Mouse (Mus musculus) CH12.LX (cell line): ENCODE results near the gene Dgkd. TPM values are rescaled to one million over a fixed set of nuclear protein-coding genes. Genes with fewer than 3 reads are reported as not detected.
A peak's percentile ranks its signal among the peaks of the same experiment; 100 is the strongest.

Source experiments
- DNase-seq: peaks from one replicate; pipeline ENCODE4 v3.0.0-alpha.2; 2013; ENCODE audit errors: extremely low read depth
- H3K27ac ChIP-seq: 2 replicates; pipeline ENCODE4 v1.5.1; 2012; ENCODE audit warnings: low read depth, mild to moderate bottlenecking, control low read depth, moderate library complexity; ENCODE audit not compliant: insufficient read depth
- H3K27me3 ChIP-seq: replicated peaks from 2 replicates; pipeline ENCODE3; 2012; ENCODE audit warnings: inconsistent platforms
- H3K36me3 ChIP-seq, 2 experiments: replicated peaks in 1 of 2; 2 replicates each; pipeline versions ENCODE3 to v1.6.1; 2012; ENCODE audit warnings: inconsistent platforms in 1 of 2, low read length in 1 of 2, mild to moderate bottlenecking in 1 of 2, mixed read lengths in 1 of 2, moderate library complexity in 1 of 2; ENCODE audit not compliant: control insufficient read depth in 1 of 2, insufficient read depth in 1 of 2
- H3K4me1 ChIP-seq, 2 experiments: 2 replicates each; pipeline ENCODE4 v1.6.1; 2012; ENCODE audit warnings: inconsistent platforms in 1 of 2, moderate library complexity in 1 of 2; ENCODE audit not compliant: insufficient read depth in 2 of 2, control insufficient read depth in 1 of 2
- H3K4me2 ChIP-seq: 2 replicates; pipeline ENCODE4 v1.6.1; 2012; ENCODE audit warnings: low read depth, mild to moderate bottlenecking, control low read depth; ENCODE audit not compliant: poor library complexity, insufficient read depth, severe bottlenecking
- H3K4me3 ChIP-seq, 3 experiments: fragments of 150-350 bp in 1 of 3; sonication (generic) in 1 of 3; replicated peaks in 1 of 3; 2 replicates each; pipeline versions ENCODE3 to v1.5.1; 2011 to 2012; ENCODE audit warnings: low read depth in 2 of 3, low read length in 2 of 3, mild to moderate bottlenecking in 2 of 3, moderate library complexity in 2 of 3, control low read depth in 1 of 3, improper control_type of control experiment in 1 of 3, inconsistent platforms in 1 of 3, mixed read lengths in 1 of 3; ENCODE audit not compliant: poor library complexity in 1 of 3
- H3K79me2 ChIP-seq: replicated peaks from 2 replicates; pipeline ENCODE4 v1.6.1; 2012; ENCODE audit warnings: mild to moderate bottlenecking, moderate library complexity; ENCODE audit not compliant: control insufficient read depth, poor library complexity, insufficient read depth, severe bottlenecking; ENCODE audit errors: extremely low read depth
- H3K9ac ChIP-seq: 2 replicates; pipeline ENCODE4 v1.6.1; 2012; ENCODE audit warnings: low read depth, mild to moderate bottlenecking, control low read depth, moderate library complexity; ENCODE audit not compliant: insufficient read depth
- H3K9me3 ChIP-seq: replicated peaks from 2 replicates; pipeline ENCODE3; 2012; ENCODE audit warnings: low read length, inconsistent platforms, mixed read lengths
- BHLHE40 ChIP-seq: IDR thresholded peaks from 2 replicates; pipeline ENCODE4 v1.6.1; 2011; ENCODE audit warnings: mild to moderate bottlenecking, low read depth, low read length, improper control_type of control experiment
- CHD1 ChIP-seq: IDR thresholded peaks from 2 replicates; pipeline ENCODE4 v1.6.1; 2012; ENCODE audit warnings: low read depth, low read length, improper control_type of control experiment, inconsistent platforms
- CHD2 ChIP-seq: IDR thresholded peaks from 2 replicates; pipeline ENCODE4 v1.6.1; 2011; ENCODE audit warnings: low read length, improper control_type of control experiment
- CTCF ChIP-seq, 2 experiments: IDR thresholded peaks in 1 of 2; conservative IDR thresholded peaks in 1 of 2; 2 replicates each; pipeline ENCODE4 v1.5.1; 2011 to 2012; ENCODE audit warnings: low read depth in 2 of 2, low read length in 2 of 2, improper control_type of control experiment in 1 of 2, inconsistent platforms in 1 of 2, mild to moderate bottlenecking in 1 of 2, moderate library complexity in 1 of 2
- E2F4 ChIP-seq: IDR thresholded peaks from 2 replicates; pipeline ENCODE4 v1.6.1; 2011; ENCODE audit warnings: low read depth, low read length, improper control_type of control experiment; ENCODE audit not compliant: insufficient replicate concordance
- ELF1 ChIP-seq: IDR thresholded peaks from 2 replicates; pipeline ENCODE4 v1.6.1; 2014; ENCODE audit warnings: low read depth, mild to moderate bottlenecking, inconsistent platforms, low read length, improper control_type of control experiment
- EP300 ChIP-seq: IDR thresholded peaks from 2 replicates; pipeline ENCODE4 v1.6.1; 2011; ENCODE audit warnings: low read length, improper control_type of control experiment
- ETS1 ChIP-seq: conservative IDR thresholded peaks from 2 replicates; pipeline ENCODE4 v1.6.1; 2012; ENCODE audit warnings: low read depth, mild to moderate bottlenecking, inconsistent platforms, low read length, improper control_type of control experiment, moderate library complexity
- GABPA ChIP-seq: IDR thresholded peaks from 2 replicates; pipeline ENCODE4 v1.6.1; 2012; ENCODE audit warnings: low read depth, low read length, improper control_type of control experiment, inconsistent platforms; ENCODE audit not compliant: insufficient replicate concordance
- HCFC1 ChIP-seq: IDR thresholded peaks from 2 replicates; pipeline ENCODE4 v1.6.1; 2012; ENCODE audit warnings: low read depth, mild to moderate bottlenecking, inconsistent platforms, low read length, improper control_type of control experiment
- IRF4 ChIP-seq: IDR thresholded peaks from 2 replicates; pipeline ENCODE4 v1.6.1; 2014; ENCODE audit warnings: low read depth, mild to moderate bottlenecking, inconsistent platforms, low read length, improper control_type of control experiment
- JUN ChIP-seq: IDR thresholded peaks from 2 replicates; pipeline ENCODE4 v1.6.1; 2011; ENCODE audit warnings: low read depth, mild to moderate bottlenecking, low read length, improper control_type of control experiment, moderate library complexity; ENCODE audit not compliant: insufficient read depth
- JUND ChIP-seq: conservative IDR thresholded peaks from 2 replicates; pipeline ENCODE4 v1.6.1; 2011; ENCODE audit warnings: low read depth, low read length, improper control_type of control experiment
- KAT2A ChIP-seq: IDR thresholded peaks from 2 replicates; pipeline ENCODE4 v1.6.1; 2012; ENCODE audit warnings: low read length, improper control_type of control experiment, inconsistent platforms; ENCODE audit not compliant: insufficient replicate concordance
- MAFK ChIP-seq: IDR thresholded peaks from 2 replicates; pipeline ENCODE4 v1.6.1; 2011; ENCODE audit warnings: low read length, improper control_type of control experiment; ENCODE audit not compliant: insufficient replicate concordance
- MAX ChIP-seq: IDR thresholded peaks from 2 replicates; pipeline ENCODE4 v1.6.1; 2011; ENCODE audit warnings: low read length, improper control_type of control experiment
- MAZ ChIP-seq: IDR thresholded peaks from 2 replicates; pipeline ENCODE4 v1.6.1; 2012; ENCODE audit warnings: low read depth, mild to moderate bottlenecking, inconsistent platforms, low read length, improper control_type of control experiment, moderate library complexity
- MEF2A ChIP-seq: IDR thresholded peaks from 2 replicates; pipeline ENCODE4 v1.6.1; 2014; ENCODE audit warnings: low read depth, mild to moderate bottlenecking, inconsistent platforms, low read length, improper control_type of control experiment, borderline replicate concordance
- MXI1 ChIP-seq: IDR thresholded peaks from 2 replicates; pipeline ENCODE4 v1.6.1; 2011; ENCODE audit warnings: mild to moderate bottlenecking, low read depth, low read length, improper control_type of control experiment
- MYC ChIP-seq: IDR thresholded peaks from 2 replicates; pipeline ENCODE4 v1.6.1; 2011; ENCODE audit warnings: low read depth, mild to moderate bottlenecking, improper control_type of control experiment, low read length
- NELFE ChIP-seq: IDR thresholded peaks from 2 replicates; pipeline ENCODE4 v1.6.1; 2011; ENCODE audit warnings: low read depth, low read length, improper control_type of control experiment
- NRF1 ChIP-seq: IDR thresholded peaks from 2 replicates; pipeline ENCODE4 v1.6.1; 2014; ENCODE audit warnings: low read depth, mild to moderate bottlenecking, inconsistent platforms, low read length, improper control_type of control experiment, moderate library complexity
- PAX5 ChIP-seq: IDR thresholded peaks from 2 replicates; pipeline ENCODE4 v1.6.1; 2012; ENCODE audit warnings: low read length, inconsistent platforms, mixed read lengths
- POLR2A ChIP-seq: IDR thresholded peaks from 2 replicates; pipeline ENCODE4 v1.6.1; 2011; ENCODE audit warnings: low read depth, mild to moderate bottlenecking, improper control_type of control experiment, low read length
- POLR2AphosphoS2 ChIP-seq: IDR thresholded peaks from 2 replicates; pipeline ENCODE4 v1.6.1; 2011; ENCODE audit warnings: low read depth, low read length, improper control_type of control experiment
- RAD21 ChIP-seq: IDR thresholded peaks from 2 replicates; pipeline ENCODE4 v1.6.1; 2011; ENCODE audit warnings: low read depth, mild to moderate bottlenecking, low read length, improper control_type of control experiment, moderate library complexity
- RCOR1 ChIP-seq: conservative IDR thresholded peaks from 2 replicates; pipeline ENCODE4 v1.6.1; 2012; ENCODE audit warnings: low read depth, mild to moderate bottlenecking, inconsistent platforms, low read length, improper control_type of control experiment
- SIN3A ChIP-seq: IDR thresholded peaks from 2 replicates; pipeline ENCODE4 v1.6.1; 2012; ENCODE audit warnings: low read length, improper control_type of control experiment, inconsistent platforms
- SMC3 ChIP-seq: IDR thresholded peaks from 2 replicates; pipeline ENCODE4 v1.6.1; 2011; ENCODE audit warnings: low read depth, low read length, improper control_type of control experiment
- TBP ChIP-seq: conservative IDR thresholded peaks from 2 replicates; pipeline ENCODE4 v1.6.1; 2011; ENCODE audit warnings: low read depth, low read length, improper control_type of control experiment
- TCF12 ChIP-seq: IDR thresholded peaks from 2 replicates; pipeline ENCODE4 v1.6.1; 2014; ENCODE audit warnings: low read depth, mild to moderate bottlenecking, inconsistent platforms, low read length, improper control_type of control experiment
- UBTF ChIP-seq: IDR thresholded peaks from 2 replicates; pipeline ENCODE4 v1.6.1; 2012; ENCODE audit warnings: low read depth, mild to moderate bottlenecking, inconsistent platforms, low read length, improper control_type of control experiment, moderate library complexity
- USF1 ChIP-seq: IDR thresholded peaks from 2 replicates; pipeline ENCODE4 v1.6.1; 2014; ENCODE audit warnings: low read depth, mild to moderate bottlenecking, inconsistent platforms, low read length, improper control_type of control experiment
- USF2 ChIP-seq: conservative IDR thresholded peaks from 2 replicates; pipeline ENCODE4 v1.6.1; 2011; ENCODE audit warnings: low read depth, low read length, improper control_type of control experiment
- ZC3H11A ChIP-seq: IDR thresholded peaks from 2 replicates; pipeline ENCODE4 v1.6.1; 2012; ENCODE audit warnings: low read depth, mild to moderate bottlenecking, inconsistent platforms, low read length, improper control_type of control experiment
- ZKSCAN1 ChIP-seq: IDR thresholded peaks from 2 replicates; pipeline ENCODE4 v1.6.1; 2012; ENCODE audit warnings: low read depth, inconsistent platforms, low read length, improper control_type of control experiment, borderline replicate concordance
- ZMIZ1 ChIP-seq: IDR thresholded peaks from 2 replicates; pipeline ENCODE4 v1.6.1; 2012; ENCODE audit warnings: low read depth, mild to moderate bottlenecking, inconsistent platforms, low read length, improper control_type of control experiment
- ZNF384 ChIP-seq: IDR thresholded peaks from 2 replicates; pipeline ENCODE4 v1.6.1; 2012; ENCODE audit warnings: low read depth, low read length, improper control_type of control experiment, inconsistent platforms
- dilution Hi-C: fragments of 300-500 bp; cut with MboI; formaldehyde crosslinking; loops from 2 replicates; pipeline ENCODE4 v1.14.3; 2020; ENCODE audit warnings: low sequenced_read_pairs; ENCODE audit not compliant: extremely low pct_unique_long_range_greater_than_20kb, extremely low pct_ligation_motif_present
- in situ Hi-C: fragments of 300-500 bp; cut with MboI; formaldehyde crosslinking; loops from 3 replicates; pipeline ENCODE4 v1.14.3; 2019; ENCODE audit warnings: low sequenced_read_pairs, low pct_ligation_motif_present, low pct_unique_long_range_greater_than_20kb, mixed read lengths
- polyA plus RNA-seq: library from polyadenylated mRNA; unstranded; fragments of >175 nt; gene quantifications from 2 replicates; pipeline ENCODE4 v1.2.1, GENCODE M21; 2012; ENCODE audit warnings: low read depth; ENCODE audit not compliant: insufficient read length
- total RNA-seq, 2 experiments: library from RNA; depleted of rRNA; stranded (reverse); fragments of 300-350 nt in 1 of 2; fragments of >200 nt in 1 of 2; gene quantifications; 2 replicates each; pipeline ENCODE4 v1.2.3; 2012 to 2014

The Dgkd gene
- total and polyA plus RNA-seq, 3 experiments, result 57.5 to 89.9 (median 73.8) TPM

DNA sequence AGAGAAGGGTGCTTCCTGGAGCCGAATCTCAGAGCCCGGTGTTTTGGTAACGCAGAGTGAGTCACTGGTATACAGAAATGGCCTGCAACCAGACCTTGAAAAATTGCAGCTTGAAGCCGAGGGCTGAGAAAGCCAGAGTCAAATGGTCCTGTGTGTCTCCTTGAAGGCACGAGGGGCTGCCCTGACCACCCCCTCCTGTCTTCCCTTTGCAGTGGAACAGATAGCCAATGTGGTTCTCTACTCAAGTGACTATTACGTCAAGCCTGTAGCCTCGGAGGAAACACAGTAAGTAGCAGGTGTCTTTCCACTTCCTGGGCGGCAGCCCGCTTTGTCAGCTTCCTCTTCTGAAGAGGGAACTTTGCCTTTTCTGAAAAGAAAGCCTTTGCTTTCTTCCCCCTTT, 24.9 kb upstream of the Dgkd start:
- in situ Hi-C loops (no loop called here), dilution Hi-C loops (no loop called here)
- TF ChIP-seq POLR2AphosphoS2 (no peak), NELFE (peak; percentile 71; the same call in 1 of the 2 replicates), GABPA (no peak), BHLHE40 (peak; percentile 97), USF2 (no peak), MAX (peak; percentile 87), ELF1 (peak; percentile 82), CHD2 (peak; percentile 69; the same call in 1 of the 2 replicates), UBTF (0 out of 2 replicates have a peak, but pooled peaks have one; percentile 48), MEF2A (peak; percentile 90), RAD21 (no peak; the same call in 1 of the 2 replicates), SMC3 (no peak; the same call in 1 of the 2 replicates), ZKSCAN1 (no peak), E2F4 (0 out of 2 replicates have a peak, but pooled peaks have one; percentile 79), NRF1 (no peak), CTCF (conservative IDR thresholded peaks at IDR 0.05 in 1 of 2, IDR thresholded peaks at IDR 0.05 in 1 of 2; ENCODE audit: low read depth in 2 of 2, low read length in 2 of 2) (no peak), TCF12 (peak; percentile 98), PAX5 (no peak), ZMIZ1 (peak; percentile 59; the same call in 1 of the 2 replicates), CHD1 (peak; percentile 69; the same call in 1 of the 2 replicates), TBP (peak; percentile 66; the same call in 1 of the 2 replicates), KAT2A (no peak), ETS1 (peak; percentile 97), JUND (peak; percentile 74), MAZ (0 out of 2 replicates have a peak, but pooled peaks have one; percentile 57), HCFC1 (peak; percentile 57), JUN (peak; percentile 61), USF1 (no peak), ZNF384 (no peak), MAFK (no peak), RCOR1 (peak; percentile 91), IRF4 (peak; percentile 80; the same call in 1 of the 2 replicates), EP300 (peak; percentile 96), POLR2A (peak; percentile 70), MXI1 (peak; percentile 61; the same call in 1 of the 2 replicates), MYC (peak; percentile 91; the same call in 1 of the 2 replicates), ZC3H11A (no peak), SIN3A (peak; percentile 89)
- peak overlapping the region; percentile 61 for H3K4me2 ChIP-seq
- no peaks in the 10 kb centered on the region for H3K27me3 ChIP-seq
- peak overlapping the region; percentile 65 for H3K9ac ChIP-seq
- H3K36me3 ChIP-seq, result no peaks in the 10 kb centered on the region
- H3K4me1 ChIP-seq, result peaks cover 11 to 45% of the 10 kb centered on the region in 2 experiments
- no peaks in the 10 kb centered on the region for H3K9me3 ChIP-seq
- H3K79me2 ChIP-seq, result no peaks in the 10 kb centered on the region
- no peak overlapping the region for H3K4me3 ChIP-seq
- DNase-seq, result peak; percentile 91
- peak overlapping the region; percentile 80 for H3K27ac ChIP-seq
